In genomic region chr11:18750080-18750375, GRCm38 (mm10) we compare ENCODE assay signal across 14 mouse cellular contexts.
A peak's percentile ranks its signal among the peaks of the same experiment; 100 is the strongest.
DNase-seq lines count a peak whose midpoint lies in the region; ATAC-seq and TF ChIP-seq lines count a peak whose summit lies in the region.
"Had no signal": no experiment of that assay in that cellular context is flagged by ENCODE, and none has a peak within 500 bp of the region (broad histone marks: within the 10 kb centered on the region; RNA-seq: fewer than 3 reads in every experiment).

No protein-coding gene starts in this region.

- H3K9me3 ChIP-seq in intestine, embryonic 14.5 days (ENCODE audit: control insufficient read depth, low read length) = no peaks in the 10 kb centered on the region
- no peaks in the 10 kb centered on the region for H3K9me3 ChIP-seq in intestine, postnatal 0 days (ENCODE audit: control insufficient read depth)
- H3K9me3 ChIP-seq in hindbrain, embryonic 13.5 days = no peaks in the 10 kb centered on the region
- H3K9me3 ChIP-seq in neural tube, embryonic 14.5 days (ENCODE audit: control insufficient read depth, low read length) = no peaks in the 10 kb centered on the region
- H3K9me3 ChIP-seq in midbrain, embryonic 10.5 days (replicated peaks) = no peaks in the 10 kb centered on the region
- H3K9me3 ChIP-seq: embryonic facial prominence, embryonic 15.5 days; forebrain, embryonic 12.5 days; heart, embryonic 15.5 days; limb, embryonic 10.5 days; liver, embryonic 13.5 days; midbrain, embryonic 13.5 days had no signal

- DNase-seq in intestine, embryonic 14.5 days (ENCODE audit: low spot score) = no peak
- DNase-seq in fibroblast of lung, adult 2 months (ENCODE audit: low read depth) = peak; percentile 11
- no peak for DNase-seq in ovary, postnatal 36 days (ENCODE audit: low spot score)
- no peak for DNase-seq in midbrain, embryonic 10.5 days (ENCODE audit: low spot score)
- DNase-seq: liver, embryonic 13.5 days; thymus, postnatal 4 days had no signal

- ATAC-seq in intestine, embryonic 14.5 days (replicated peaks; ENCODE audit: low FRiP score, low TSS enrichment, low read depth) = no peak
- no peak for ATAC-seq in intestine, postnatal 0 days
- no peak for ATAC-seq in hindbrain, embryonic 13.5 days (ENCODE audit: low FRiP score)
- ATAC-seq in neural tube, embryonic 14.5 days (ENCODE audit: low read depth) = no peak

- no peaks in the 10 kb centered on the region for H3K36me3 ChIP-seq in intestine, embryonic 14.5 days (ENCODE audit: control insufficient read depth, insufficient read depth, low read length)
- no peaks in the 10 kb centered on the region for H3K36me3 ChIP-seq in intestine, postnatal 0 days (ENCODE audit: control insufficient read depth, insufficient read depth)
- no peaks in the 10 kb centered on the region for H3K36me3 ChIP-seq in hindbrain, embryonic 13.5 days
- H3K36me3 ChIP-seq in neural tube, embryonic 14.5 days (ENCODE audit: control insufficient read depth, insufficient read depth, low read length) = no peaks in the 10 kb centered on the region
- no peaks in the 10 kb centered on the region for H3K36me3 ChIP-seq in midbrain, embryonic 10.5 days
- H3K36me3 ChIP-seq: embryonic facial prominence, embryonic 15.5 days; forebrain, embryonic 12.5 days; heart, embryonic 15.5 days; limb, embryonic 10.5 days; liver, embryonic 13.5 days; midbrain, embryonic 13.5 days had no signal

- peak overlapping the region; percentile 38 for H3K9ac ChIP-seq in intestine, embryonic 14.5 days (ENCODE audit: low read length)
- no peak overlapping the region for H3K9ac ChIP-seq in intestine, postnatal 0 days (ENCODE audit: low read depth, low read length)
- no peak overlapping the region for H3K9ac ChIP-seq in hindbrain, embryonic 13.5 days
- H3K9ac ChIP-seq in neural tube, embryonic 14.5 days (replicated peaks; ENCODE audit: low read depth, low read length) = no peak overlapping the region; the same call in 1 of the 2 replicates
- H3K9ac ChIP-seq: embryonic facial prominence, embryonic 15.5 days; forebrain, embryonic 12.5 days; heart, embryonic 15.5 days; liver, embryonic 13.5 days; midbrain, embryonic 13.5 days had no signal

- H3K27me3 ChIP-seq in intestine, embryonic 14.5 days (replicated peaks; ENCODE audit: control insufficient read depth, insufficient read depth, low read length) = no peaks in the 10 kb centered on the region
- no peaks in the 10 kb centered on the region for H3K27me3 ChIP-seq in intestine, postnatal 0 days (replicated peaks; ENCODE audit: control insufficient read depth, insufficient read depth, low read length)
- no peaks in the 10 kb centered on the region for H3K27me3 ChIP-seq in hindbrain, embryonic 13.5 days
- H3K27me3 ChIP-seq in neural tube, embryonic 14.5 days (ENCODE audit: control insufficient read depth, insufficient read depth, low read length) = no peaks in the 10 kb centered on the region
- peaks cover 25% of the 10 kb centered on the region for H3K27me3 ChIP-seq in midbrain, embryonic 10.5 days (ENCODE audit: low read depth, poor library complexity, severe bottlenecking)
- H3K27me3 ChIP-seq: heart, embryonic 15.5 days; liver, embryonic 13.5 days had no signal

- peak overlapping the region; percentile 50 for H3K4me2 ChIP-seq in intestine, embryonic 14.5 days (ENCODE audit: low read length)
- no peak overlapping the region for H3K4me2 ChIP-seq in intestine, postnatal 0 days (replicated peaks; ENCODE audit: low read depth)
- H3K4me2 ChIP-seq in hindbrain, embryonic 13.5 days = no peak overlapping the region
- H3K4me2 ChIP-seq in neural tube, embryonic 14.5 days (ENCODE audit: low read depth, low read length) = peak overlapping the region; percentile 30; the same call in 1 of the 2 replicates
- H3K4me2 ChIP-seq: heart, embryonic 15.5 days; liver, embryonic 13.5 days; midbrain, embryonic 13.5 days had no signal

- H3K4me1 ChIP-seq in intestine, embryonic 14.5 days (replicated peaks; ENCODE audit: control insufficient read depth, insufficient read depth, low read length) = peaks cover 83% of the 10 kb centered on the region
- 0 out of 2 replicates have a peak, but pooled peaks cover 3% of the 10 kb centered on the region for H3K4me1 ChIP-seq in intestine, postnatal 0 days (replicated peaks; ENCODE audit: control insufficient read depth, insufficient read depth, low read length)
- peaks cover 85% of the 10 kb centered on the region for H3K4me1 ChIP-seq in hindbrain, embryonic 13.5 days (replicated peaks)
- peaks cover 61% of the 10 kb centered on the region for H3K4me1 ChIP-seq in neural tube, embryonic 14.5 days (ENCODE audit: control insufficient read depth, insufficient read depth, low read length)
- H3K4me1 ChIP-seq in midbrain, embryonic 10.5 days = peaks cover 91% of the 10 kb centered on the region

- no peak for TF ChIP-seq CTCF in intestine, postnatal 0 days (IDR thresholded peaks at IDR 0.05; ENCODE audit: low read depth)

- H3K4me3 ChIP-seq in intestine, embryonic 14.5 days (ENCODE audit: low read depth, low read length) = no peak overlapping the region
- H3K4me3 ChIP-seq in intestine, postnatal 0 days (ENCODE audit: low read depth, low read length) = no peak overlapping the region
- no peak overlapping the region for H3K4me3 ChIP-seq in hindbrain, embryonic 13.5 days
- no peak overlapping the region for H3K4me3 ChIP-seq in neural tube, embryonic 14.5 days (ENCODE audit: low read depth, low read length)
- H3K4me3 ChIP-seq in midbrain, embryonic 10.5 days = no peak overlapping the region
- H3K4me3 ChIP-seq: embryonic facial prominence, embryonic 15.5 days; forebrain, embryonic 12.5 days; heart, embryonic 15.5 days; liver, embryonic 13.5 days; midbrain, embryonic 13.5 days had no signal

- WGBS in intestine, embryonic 14.5 days = 28% methylated on average over 2 of the region's 2 CpGs
- WGBS in intestine, postnatal 0 days = 73% methylated on average over 2 of the region's 2 CpGs
- WGBS in hindbrain, embryonic 13.5 days = 43% methylated on average over 2 of the region's 2 CpGs
- WGBS in neural tube, embryonic 14.5 days = 11% methylated on average over 2 of the region's 2 CpGs
- whole genome bisulfite sequencing in midbrain, embryonic 10.5 days = 79% methylated on average over 2 of the region's 2 CpGs

- H3K27ac ChIP-seq in intestine, embryonic 14.5 days (ENCODE audit: low read depth) = peak overlapping the region; percentile 92
- H3K27ac ChIP-seq in intestine, postnatal 0 days (ENCODE audit: low read depth, low read length) = no peak overlapping the region
- H3K27ac ChIP-seq in hindbrain, embryonic 13.5 days = peak overlapping the region; percentile 89
- peak overlapping the region; percentile 82 for H3K27ac ChIP-seq in neural tube, embryonic 14.5 days (ENCODE audit: low read depth, low read length)
- H3K27ac ChIP-seq in midbrain, embryonic 10.5 days (replicated peaks) = no peak overlapping the region
- H3K27ac ChIP-seq: embryonic facial prominence, embryonic 15.5 days; forebrain, embryonic 12.5 days; heart, embryonic 15.5 days; liver, embryonic 13.5 days; midbrain, embryonic 13.5 days had no signal

Comparison
In these comparisons a context has a peak if more than half of its experiments do, and no peak if none do; other contexts are left out.
1. H3K27ac ChIP-seq: peak in intestine, embryonic 14.5 days (single experiment), hindbrain, embryonic 13.5 days (single experiment) and neural tube, embryonic 14.5 days (single experiment); none in intestine, postnatal 0 days (single experiment) and midbrain, embryonic 10.5 days (single experiment).
2. H3K4me2 ChIP-seq: peak in intestine, embryonic 14.5 days (single experiment) and neural tube, embryonic 14.5 days (single experiment); none in intestine, postnatal 0 days (single experiment) and hindbrain, embryonic 13.5 days (single experiment).